Mouse (Mus musculus) neural tube, embryonic 14.5 days (tissue): ENCODE measurements around the gene Gm8947. TPM values are rescaled to one million over a fixed set of nuclear protein-coding genes. Genes with fewer than 3 reads are reported as not detected.
"Not testable (repeated sequence)": the region's sequence is repeated elsewhere in the genome, so short reads cannot be mapped to it uniquely, and the experiment has no call there.

Source experiments
- ATAC-seq: fragments of 200-750 bp; cut with Nextera tagmentation; 2 replicates; pipeline ENCODE4 v1.8.0; 2017; ENCODE audit warnings: low read depth, mild to moderate bottlenecking, moderate TSS enrichment, moderate library complexity
- H3K27ac ChIP-seq: fragments of 300-500 bp; sonication (generic); 2 replicates; pipeline ENCODE4 v1.5.1; 2014; ENCODE audit warnings: low read depth, mild to moderate bottlenecking, control low read depth, low read length, moderate library complexity, mixed read lengths
- H3K27me3 ChIP-seq: fragments of 300-500 bp; sonication (generic); 2 replicates; pipeline ENCODE4 v1.6.1; 2014; ENCODE audit warnings: low read length; ENCODE audit not compliant: control insufficient read depth, insufficient read depth
- H3K36me3 ChIP-seq: fragments of 300-500 bp; sonication (generic); 2 replicates; pipeline ENCODE4 v1.6.1; 2014; ENCODE audit warnings: low read length, mixed read lengths; ENCODE audit not compliant: control insufficient read depth, insufficient read depth
- H3K4me1 ChIP-seq: fragments of 300-500 bp; sonication (generic); 2 replicates; pipeline ENCODE4 v1.6.1; 2014; ENCODE audit warnings: low read length; ENCODE audit not compliant: control insufficient read depth, insufficient read depth
- H3K4me2 ChIP-seq: fragments of 300-500 bp; sonication (generic); 2 replicates; pipeline ENCODE4 v1.6.1; 2014; ENCODE audit warnings: mild to moderate bottlenecking, low read depth, low read length, control low read depth
- H3K4me3 ChIP-seq: fragments of 300-500 bp; sonication (generic); 2 replicates; pipeline ENCODE4 v1.5.1; 2014; ENCODE audit warnings: low read depth, low read length, control low read depth, mixed read lengths
- H3K9ac ChIP-seq: fragments of 300-500 bp; sonication (generic); replicated peaks from 2 replicates; pipeline ENCODE4 v1.6.1; 2014; ENCODE audit warnings: low read depth, mild to moderate bottlenecking, control low read depth, low read length, mixed read lengths
- H3K9me3 ChIP-seq: fragments of 300-500 bp; sonication (generic); 2 replicates; pipeline ENCODE4 v1.6.1; 2016; ENCODE audit warnings: low read length; ENCODE audit not compliant: control insufficient read depth
- WGBS: fragments of 180-500 bp; shearing (Covaris S2); extraction: QIAGEN DNeasy Blood & Tissue Kit; methylation state at CpG from one replicate; pipeline ENCODE4 v1.1.7; 2014; 5-methylcytosine and 5-hydroxymethylcytosine counted together
- polyA plus RNA-seq: library from polyadenylated mRNA; unstranded; fragments of >200 nt; fragmentation: Nextera tagmentation; extraction: Ambion mirVana; gene quantifications from 2 replicates; pipeline ENCODE4 v1.2.1, GENCODE M21; 2014

The Gm8947 gene
- polyA plus RNA-seq, 1 experiment from 2014 or later: not detected

DNA sequence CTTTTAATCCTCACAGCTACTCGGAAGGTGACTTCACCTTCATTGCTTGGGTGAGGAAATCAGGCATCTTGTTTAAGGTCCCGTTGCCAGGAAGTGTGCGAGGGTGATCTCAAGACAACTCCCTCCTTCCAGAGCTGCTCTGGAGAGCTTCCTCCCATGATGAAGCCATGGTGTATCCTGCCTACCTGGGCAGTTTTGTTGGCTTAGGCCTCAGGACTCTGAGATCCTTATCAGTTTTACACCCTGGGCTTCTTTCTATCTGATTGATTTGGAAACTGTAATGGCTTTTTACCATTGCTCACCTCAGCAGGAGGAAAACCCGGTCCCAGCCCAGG, 14.3 kb upstream of the Gm8947 start:
- no peak overlapping the region for H3K27ac ChIP-seq
- no peaks in the 10 kb centered on the region for H3K9me3 ChIP-seq
- ATAC-seq: peak; percentile 42; the same call in 1 of the 2 replicates
- WGBS: 8% methylated on average over 4 of the region's 4 CpGs
- H3K4me2 ChIP-seq: peak overlapping the region; percentile 41
- no peak overlapping the region for H3K9ac ChIP-seq
- no peaks in the 10 kb centered on the region for H3K36me3 ChIP-seq
- H3K27me3 ChIP-seq: no peaks in the 10 kb centered on the region
- peak overlapping the region; percentile 15; the same call in 1 of the 2 replicates for H3K4me3 ChIP-seq
- H3K4me1 ChIP-seq: no peaks in the 10 kb centered on the region

DNA sequence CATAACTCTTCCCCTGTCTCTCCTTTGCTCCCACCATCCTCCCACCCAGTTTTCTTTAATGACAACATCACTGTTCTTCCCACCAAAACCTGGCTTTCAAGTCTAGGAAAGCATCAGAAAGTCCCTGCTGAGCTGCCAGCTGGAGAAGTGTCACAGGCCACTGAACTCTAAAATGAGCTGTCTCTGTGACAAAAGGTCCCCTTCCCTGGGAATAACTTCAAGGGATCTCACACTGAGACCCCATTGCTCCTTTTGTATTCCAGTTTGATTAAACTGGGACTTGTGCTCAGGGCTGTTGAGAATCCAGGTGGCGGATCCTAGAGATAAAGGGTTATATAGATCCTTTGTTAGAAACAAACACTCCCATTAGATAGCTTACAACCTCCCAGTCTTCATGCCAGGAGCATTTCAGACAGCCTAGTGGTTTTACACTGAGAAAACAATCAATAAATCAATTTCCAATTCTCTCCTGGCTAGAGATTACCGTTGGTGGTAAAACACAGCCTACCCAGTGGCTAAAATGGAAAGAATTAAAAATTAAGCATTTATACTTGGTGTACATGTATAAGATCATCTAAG, 13.6 kb upstream of the Gm8947 start:
- no peak overlapping the region for H3K27ac ChIP-seq
- peak; percentile 50; the same call in 1 of the 2 replicates for ATAC-seq
- no peak overlapping the region for H3K4me2 ChIP-seq
- H3K9ac ChIP-seq: no peak overlapping the region
- 9% methylated on average over 2 of the region's 2 CpGs for WGBS
- H3K4me1 ChIP-seq: no peaks in the 10 kb centered on the region
- H3K9me3 ChIP-seq: no peaks in the 10 kb centered on the region
- no peaks in the 10 kb centered on the region for H3K27me3 ChIP-seq
- H3K36me3 ChIP-seq: no peaks in the 10 kb centered on the region
- no peak overlapping the region for H3K4me3 ChIP-seq

DNA sequence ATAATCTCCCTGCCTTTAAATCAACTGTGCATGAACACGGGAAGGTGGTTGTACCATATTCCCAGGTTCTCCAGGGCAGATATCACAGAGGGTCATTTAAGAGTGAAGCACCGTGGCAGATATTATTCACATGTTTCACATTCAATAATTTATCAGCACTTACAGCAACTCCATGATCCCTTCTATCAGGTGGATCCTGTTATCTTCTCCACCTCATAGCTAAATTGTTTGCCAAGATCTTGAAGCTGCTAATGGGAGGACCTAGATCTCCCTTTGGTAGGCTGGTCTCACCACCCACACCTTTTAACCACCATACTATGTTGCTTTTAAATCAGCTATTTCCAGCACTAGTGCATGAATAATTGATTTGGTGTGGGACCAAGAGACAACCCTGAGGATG, 12.0 kb upstream of the Gm8947 start:
- Histone ChIP-seq H3K36me3 (no peaks in the 10 kb centered on the region), H3K9me3 (no peaks in the 10 kb centered on the region), H3K4me1 (no peaks in the 10 kb centered on the region), H3K4me2 (no peak overlapping the region), H3K27me3 (no peaks in the 10 kb centered on the region), H3K27ac (no peak overlapping the region), H3K4me3 (no peak overlapping the region), H3K9ac (no peak overlapping the region)
- 78% methylated on average over 2 of the region's 2 CpGs for WGBS
- no peak for ATAC-seq

DNA sequence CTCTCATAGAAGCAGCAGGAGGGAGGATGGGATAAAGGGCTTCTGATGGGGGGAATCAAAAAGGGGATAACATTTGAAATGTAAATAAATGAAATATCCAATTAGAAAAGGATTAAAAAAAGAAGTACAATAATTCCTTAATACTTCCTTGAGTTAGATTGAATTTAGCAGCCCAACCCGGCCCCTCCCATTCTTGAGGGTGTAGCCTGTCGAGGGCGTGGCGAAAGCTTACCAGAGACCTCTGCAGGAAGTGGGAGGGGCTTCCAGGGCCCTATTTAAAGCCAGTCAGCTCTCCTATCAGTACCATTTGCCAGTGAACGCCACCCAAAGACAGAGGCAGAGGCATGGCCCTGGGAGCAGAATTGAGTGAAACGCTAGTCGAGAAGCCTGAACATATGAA, 9.9 kb upstream of the Gm8947 start, which contains the start of gene Gm47985:
Gene Gm47985, plus strand, starts transcription at position 272 of the 400 bp plus-strand sequence.
- ATAC-seq, H3K27me3 ChIP-seq, H3K4me3 ChIP-seq, H3K9me3 ChIP-seq, H3K4me1 ChIP-seq, H3K9ac ChIP-seq, H3K36me3 ChIP-seq, H3K4me2 ChIP-seq, H3K27ac ChIP-seq: not testable (repeated sequence)
- no CpG with 5 or more reads among the region's 7 CpGs for WGBS

DNA sequence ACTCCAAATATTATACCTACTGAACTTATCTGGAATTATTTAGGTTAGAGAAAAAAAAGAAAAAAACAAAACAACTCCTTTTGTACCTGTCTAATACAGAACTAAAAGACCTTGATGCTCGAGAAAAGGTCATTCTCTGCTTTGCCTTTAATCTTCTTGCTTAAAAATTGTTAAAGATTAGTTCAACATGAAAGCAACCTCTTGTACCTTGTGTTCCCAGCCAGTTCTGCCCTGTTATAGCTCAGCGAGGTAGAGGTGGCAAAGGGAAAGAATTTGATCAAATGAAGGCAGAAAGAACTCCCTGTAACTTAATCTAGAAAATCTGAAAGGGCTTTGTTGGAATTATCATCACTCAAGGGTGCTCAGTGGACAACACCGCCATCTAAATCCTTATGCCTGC, 6.0 kb upstream of the Gm8947 start:
- not testable (repeated sequence) for H3K4me1 ChIP-seq, H3K27me3 ChIP-seq, H3K36me3 ChIP-seq, H3K27ac ChIP-seq, H3K9ac ChIP-seq, H3K4me3 ChIP-seq, H3K4me2 ChIP-seq, H3K9me3 ChIP-seq, ATAC-seq
- 83% methylated on average over 3 of the region's 3 CpGs for WGBS

DNA sequence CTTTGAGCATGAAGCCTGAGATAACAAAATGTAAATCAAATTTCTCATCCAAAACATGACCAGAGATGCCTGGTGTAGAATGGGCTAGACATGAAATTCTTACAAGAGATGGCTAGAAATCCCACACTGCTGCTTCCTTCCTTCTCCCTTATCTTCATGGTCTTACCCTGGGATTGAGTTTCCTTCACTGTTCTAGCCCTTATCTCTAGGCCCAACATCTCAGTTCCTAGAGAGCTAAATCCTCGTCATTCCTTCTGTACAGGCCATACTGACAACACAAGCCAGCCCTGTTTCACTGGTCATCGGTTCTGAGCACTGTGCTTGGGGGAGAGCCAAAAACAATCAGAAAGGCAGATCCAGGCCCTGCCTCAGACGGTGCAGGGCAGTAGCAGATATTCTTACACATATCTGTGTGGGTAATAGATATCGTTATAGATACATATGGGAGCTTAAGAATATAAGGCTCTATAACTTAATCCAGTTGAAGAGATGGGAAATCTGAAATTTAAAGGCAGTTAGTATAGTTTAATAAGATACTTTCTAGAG, 5.2 kb upstream of the Gm8947 start:
- H3K9me3 ChIP-seq, H3K36me3 ChIP-seq, H3K27me3 ChIP-seq, H3K4me1 ChIP-seq, H3K27ac ChIP-seq, ATAC-seq, H3K9ac ChIP-seq, H3K4me2 ChIP-seq, H3K4me3 ChIP-seq: not testable (repeated sequence)
- 89% methylated on average over 4 of the region's 4 CpGs for WGBS

DNA sequence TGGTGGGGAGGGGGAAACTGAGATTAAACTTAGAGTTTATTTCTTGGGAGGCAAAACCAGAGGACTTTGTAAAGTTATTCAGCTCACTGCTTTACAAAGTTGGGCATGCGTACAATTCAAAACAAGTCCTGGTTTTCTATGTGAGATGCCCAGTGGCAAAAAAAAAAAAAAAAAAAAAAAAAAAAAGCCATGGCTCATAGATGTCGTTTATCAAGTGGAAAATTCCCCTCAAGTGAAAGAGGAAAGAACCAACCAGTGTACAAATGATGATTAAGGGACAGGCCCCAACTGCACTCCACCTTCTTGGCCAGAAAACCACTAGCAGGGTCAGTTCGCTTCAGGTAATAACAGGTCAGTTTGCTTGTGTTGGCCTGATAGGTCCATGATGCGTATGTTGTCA, 3.7 kb upstream of the Gm8947 start:
- WGBS: 95% methylated on average over 4 of the region's 4 CpGs
- Histone ChIP-seq H3K27me3 (no peaks in the 10 kb centered on the region), H3K27ac (no peak overlapping the region), H3K9ac (no peak overlapping the region), H3K4me3 (no peak overlapping the region), H3K4me1 (no peaks in the 10 kb centered on the region), H3K4me2 (no peak overlapping the region), H3K36me3 (no peaks in the 10 kb centered on the region), H3K9me3 (no peaks in the 10 kb centered on the region)
- ATAC-seq: no peak

DNA sequence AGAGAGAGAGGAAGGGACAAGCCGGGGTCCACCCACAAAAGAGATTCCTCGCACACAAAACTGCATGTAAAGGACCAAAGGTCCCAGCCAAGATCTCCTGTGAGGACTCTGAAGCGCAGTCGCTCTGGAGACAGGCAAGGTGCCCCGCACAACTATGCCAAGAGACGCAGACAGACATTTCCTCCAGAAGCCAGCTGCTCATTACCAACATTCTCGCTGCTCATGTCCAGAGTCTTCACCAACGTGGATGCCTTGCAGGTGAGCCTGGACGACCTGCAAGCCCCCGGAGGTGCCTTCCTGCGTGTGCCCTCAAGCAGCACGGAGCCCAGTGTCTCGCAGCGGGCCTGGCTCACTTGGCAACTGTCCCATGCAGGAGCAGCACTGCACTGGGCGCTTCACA, 563 bp downstream of the Gm8947 start:
- not testable (repeated sequence) for H3K9ac ChIP-seq, H3K27me3 ChIP-seq, ATAC-seq, H3K27ac ChIP-seq, H3K4me2 ChIP-seq, H3K4me1 ChIP-seq, H3K9me3 ChIP-seq, H3K4me3 ChIP-seq, H3K36me3 ChIP-seq
- 97% methylated on average over 14 of the region's 15 CpGs for WGBS

DNA sequence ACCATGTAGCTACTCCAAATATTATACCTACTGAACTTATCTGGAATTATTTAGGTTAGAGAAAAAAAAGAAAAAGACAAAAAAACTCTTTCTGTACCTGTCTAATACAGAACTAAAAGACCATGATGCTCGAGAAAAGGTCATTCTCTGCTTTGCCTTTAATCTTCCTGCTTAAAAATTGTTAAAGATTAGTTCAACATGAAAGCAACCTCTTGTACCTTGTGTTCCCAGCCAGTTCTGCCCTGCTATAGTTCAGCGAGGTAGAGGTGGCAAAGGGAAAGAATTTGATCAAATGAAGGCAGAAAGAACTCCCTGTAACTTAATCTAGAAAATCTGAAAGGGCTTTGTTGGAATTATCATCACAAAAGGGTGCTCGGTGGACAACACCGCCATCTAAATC, 3.8 kb downstream of the Gm8947 start:
- not testable (repeated sequence) for H3K36me3 ChIP-seq, H3K27me3 ChIP-seq, ATAC-seq, H3K4me1 ChIP-seq, H3K27ac ChIP-seq, H3K9ac ChIP-seq, H3K4me3 ChIP-seq, H3K4me2 ChIP-seq, H3K9me3 ChIP-seq
- 83% methylated on average over 4 of the region's 4 CpGs for WGBS
